Mouse (Mus musculus) limb, embryonic 11.5 days (tissue): ENCODE data around the gene Prrt4. TPM values are rescaled to one million over a fixed set of nuclear protein-coding genes. Genes with fewer than 3 reads are reported as not detected.
"Not testable (repeated sequence)": the region's sequence is repeated elsewhere in the genome, so short reads cannot be mapped to it uniquely, and the experiment has no call there.

Experiments
- ATAC-seq: fragments of 200-750 bp; cut with Nextera tagmentation; 2 replicates; pipeline ENCODE4 v1.8.0; 2017; ENCODE audit warnings: low read depth; ENCODE audit not compliant: insufficient number of reproducible peaks, low FRiP score, low TSS enrichment
- DNase-seq: peaks from one replicate; pipeline ENCODE4 v3.0.0-alpha.2; 2015; ENCODE audit warnings: low spot score
- H3K27ac ChIP-seq: fragments of 300-500 bp; sonication (generic); replicated peaks from 2 replicates; pipeline ENCODE4 v1.5.1; 2014; ENCODE audit warnings: low read depth, mild to moderate bottlenecking, low read length
- H3K27me3 ChIP-seq: fragments of 300-500 bp; sonication (generic); 2 replicates; pipeline ENCODE4 v1.6.1; 2014; ENCODE audit warnings: mild to moderate bottlenecking, low read length, mixed read lengths; ENCODE audit not compliant: control insufficient read depth, insufficient read depth
- H3K36me3 ChIP-seq: fragments of 300-500 bp; sonication (generic); 2 replicates; pipeline ENCODE4 v1.6.1; 2014; ENCODE audit warnings: mild to moderate bottlenecking, low read length, moderate library complexity, mixed read lengths; ENCODE audit not compliant: control insufficient read depth, insufficient read depth
- H3K4me1 ChIP-seq: fragments of 300-500 bp; sonication (generic); 2 replicates; pipeline ENCODE4 v1.6.1; 2014; ENCODE audit warnings: low read length, mixed read lengths; ENCODE audit not compliant: control insufficient read depth, insufficient read depth
- H3K4me2 ChIP-seq: fragments of 300-500 bp; sonication (generic); 2 replicates; pipeline ENCODE4 v1.6.1; 2014; ENCODE audit warnings: low read depth, mild to moderate bottlenecking, moderate library complexity; ENCODE audit not compliant: severe bottlenecking
- H3K4me3 ChIP-seq: fragments of 300-500 bp; sonication (generic); 2 replicates; pipeline ENCODE4 v1.5.1; 2014; ENCODE audit warnings: low read depth, low read length
- H3K9ac ChIP-seq: fragments of 300-500 bp; sonication (generic); 2 replicates; pipeline ENCODE4 v1.6.1; 2014; ENCODE audit warnings: mild to moderate bottlenecking, low read length
- H3K9me3 ChIP-seq: fragments of 300-500 bp; sonication (generic); 2 replicates; pipeline ENCODE4 v1.6.1; 2016; ENCODE audit warnings: low read length; ENCODE audit not compliant: control insufficient read depth
- WGBS: fragments of 180-500 bp; shearing (Covaris S2); extraction: QIAGEN DNeasy Blood & Tissue Kit; methylation state at CpG from one replicate; pipeline ENCODE4 v1.1.7; 2014; 5-methylcytosine and 5-hydroxymethylcytosine counted together
- polyA plus RNA-seq: library from polyadenylated mRNA; unstranded; fragments of >200 nt; fragmentation: Nextera tagmentation; extraction: Ambion mirVana; gene quantifications from 2 replicates; pipeline ENCODE4 v1.2.1, GENCODE M21; 2014

The Prrt4 gene
- polyA plus RNA-seq, 1 experiment from 2014 or later, result 1.2 TPM

GRCm38 (mm10) chr6:29170063-29170921 is 9.1 kb downstream of the Prrt4 start:
- Histone ChIP-seq H3K9ac (peak overlapping the region; percentile 73), H3K9me3 (no peaks in the 10 kb centered on the region), H3K36me3 (no peaks in the 10 kb centered on the region), H3K4me3 (peak overlapping the region; percentile 50), H3K27me3 (peaks cover 20% of the 10 kb centered on the region), H3K4me2 (peak overlapping the region; percentile 99), H3K27ac (no peak overlapping the region), H3K4me1 (peaks cover 9% of the 10 kb centered on the region)
- peak; percentile 48 for ATAC-seq
- WGBS, result under 1% methylated on average over 63 of the region's 63 CpGs
- peak; percentile 72 for DNase-seq

DNA sequence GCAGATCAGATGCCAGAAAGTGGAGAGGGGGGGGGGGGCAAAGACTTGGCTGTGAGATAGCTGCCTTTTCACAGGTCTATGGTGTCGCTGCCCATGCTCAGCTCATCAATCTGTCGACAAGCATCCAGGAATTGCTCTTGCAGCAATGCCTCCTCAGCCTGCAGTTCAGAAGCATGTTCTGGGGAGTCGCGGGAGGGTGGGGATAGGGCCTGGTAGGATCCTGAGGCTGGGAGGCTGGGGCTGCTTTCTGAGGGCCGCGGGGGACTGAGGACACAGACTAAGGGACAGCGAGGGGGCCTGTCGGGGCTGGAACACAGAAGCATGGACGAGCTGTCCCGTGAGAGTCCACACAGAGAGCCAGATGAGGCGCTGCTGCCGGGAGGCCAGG is 9.7 kb downstream of the Prrt4 start:
- under 1% methylated on average over 12 of the region's 12 CpGs for WGBS

GRCm38 (mm10) chr6:29168871-29169270 is 10.5 kb downstream of the Prrt4 start:
- Histone ChIP-seq H3K9me3 (no peaks in the 10 kb centered on the region), H3K9ac (no peak overlapping the region), H3K4me2 (no peak overlapping the region), H3K27me3 (peaks cover 20% of the 10 kb centered on the region), H3K27ac (no peak overlapping the region), H3K4me1 (peaks cover 9% of the 10 kb centered on the region), H3K4me3 (no peak overlapping the region), H3K36me3 (no peaks in the 10 kb centered on the region)
- ATAC-seq, result no peak
- WGBS, result 36% methylated on average over 2 of the region's 2 CpGs
- DNase-seq, result no peak

More for the DNA sequence above, 9.7 kb downstream of the Prrt4 start:
- Histone ChIP-seq H3K36me3 (no peaks in the 10 kb centered on the region), H3K4me1 (peaks cover 9% of the 10 kb centered on the region), H3K4me2 (peak overlapping the region; percentile 99), H3K27me3 (peaks cover 20% of the 10 kb centered on the region), H3K9ac (peak overlapping the region; percentile 73; the same call in 1 of the 2 replicates), H3K4me3 (peak overlapping the region; percentile 50), H3K27ac (no peak overlapping the region), H3K9me3 (no peaks in the 10 kb centered on the region)
- ATAC-seq (no peak), DNase-seq (no peak)

- Histone ChIP-seq H3K4me3 (no peak overlapping the region), H3K36me3 (no peaks in the 10 kb centered on the region), H3K27ac (no peak overlapping the region), H3K9ac (no peak overlapping the region), H3K27me3 (peaks cover 20% of the 10 kb centered on the region), H3K4me1 (peaks cover 12% of the 10 kb centered on the region), H3K4me2 (no peak overlapping the region), H3K9me3 (no peaks in the 10 kb centered on the region)
- ATAC-seq (no peak), DNase-seq (no peak)
- 13% methylated on average over 1 of the region's 1 CpGs for WGBS
Observed at GRCm38 (mm10) chr6:29166196-29166595, 13.2 kb downstream of the Prrt4 start.

DNA sequence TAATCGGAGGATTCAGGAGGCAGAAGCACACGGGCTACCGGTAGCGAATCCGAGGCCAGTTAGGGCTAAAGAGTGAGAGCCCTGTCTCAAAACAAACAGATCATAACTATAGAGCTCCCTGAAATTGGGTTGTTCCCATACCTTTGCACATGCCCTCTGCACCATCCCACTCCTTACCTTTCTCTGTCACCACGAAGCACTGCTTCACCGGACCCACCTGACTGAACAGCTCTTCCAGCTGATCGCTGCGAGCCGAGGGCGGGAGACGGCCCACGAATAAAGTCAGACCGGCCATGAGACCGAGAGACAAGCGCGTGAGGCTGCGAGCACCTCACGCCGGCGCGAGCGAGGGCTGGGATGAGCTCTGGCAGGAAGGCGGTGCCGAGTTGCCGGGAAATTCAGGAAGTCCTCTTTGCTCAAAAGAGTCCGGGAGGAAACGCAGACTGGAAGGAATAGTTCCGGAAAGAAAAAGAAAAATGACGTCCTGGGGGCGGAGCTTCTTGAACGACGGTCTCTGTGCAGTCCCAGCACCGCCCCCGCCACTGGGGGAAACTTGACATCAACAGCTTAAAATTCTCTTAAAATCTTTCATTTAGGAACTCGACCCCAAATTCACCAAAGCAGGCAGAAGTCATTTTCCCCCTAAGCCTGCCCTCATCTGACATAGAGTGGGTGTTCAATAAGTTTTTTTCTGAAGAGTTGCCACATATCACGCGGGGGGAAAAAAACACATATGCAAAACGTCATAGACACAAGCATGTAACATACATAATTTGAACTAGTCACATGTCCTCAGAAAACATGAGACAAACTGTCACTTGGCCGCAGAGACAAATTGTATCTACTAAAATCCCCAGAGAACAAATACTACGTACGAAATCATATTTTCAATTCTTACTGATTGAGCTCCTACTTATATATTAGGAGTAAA is 14.8 kb downstream of the Prrt4 start, which contains the start of gene Rbm28:
TSS of gene Rbm28 (minus strand) at position 693 of the 931 bp plus-strand sequence.
- Histone ChIP-seq H3K4me2 (peak within 1 kb of the TSS; percentile 80), H3K9me3 (no peaks in the 10 kb centered on the region), H3K4me1 (0 out of 2 replicates have a peak, but pooled peaks cover 3% of the 10 kb centered on the region), H3K9ac (peak within 1 kb of the TSS; percentile 67), H3K36me3 (no peaks in the 10 kb centered on the region), H3K27me3 (peaks cover 10% of the 10 kb centered on the region), H3K27ac (no peak within 1 kb of the TSS), H3K4me3 (peak within 1 kb of the TSS; percentile 87)
- 8% methylated on average over 42 of the region's 42 CpGs for WGBS
- DNase-seq (peak; percentile 92), ATAC-seq (peak; percentile 67)

- H3K9ac ChIP-seq, H3K4me1 ChIP-seq, H3K27ac ChIP-seq, H3K4me2 ChIP-seq, DNase-seq, H3K27me3 ChIP-seq, H3K9me3 ChIP-seq, H3K4me3 ChIP-seq, ATAC-seq: not testable (repeated sequence)
- H3K36me3 ChIP-seq, result peaks cover 11% of the 10 kb centered on the region; the same call in 1 of the 2 replicates
- 94% methylated on average over 5 of the region's 5 CpGs for WGBS
Observed at GRCm38 (mm10) chr6:29161291-29161690, 18.1 kb downstream of the Prrt4 start.

- Histone ChIP-seq H3K9me3 (no peaks in the 10 kb centered on the region), H3K36me3 (peaks cover 13% of the 10 kb centered on the region; the same call in 1 of the 2 replicates), H3K27ac (no peak overlapping the region), H3K4me2 (no peak overlapping the region), H3K4me1 (0 out of 2 replicates have a peak, but pooled peaks cover 3% of the 10 kb centered on the region), H3K9ac (no peak overlapping the region), H3K4me3 (no peak overlapping the region), H3K27me3 (no peaks in the 10 kb centered on the region)
- 92% methylated on average over 2 of the region's 2 CpGs for WGBS
- ATAC-seq, result no peak
- no peak for DNase-seq
Observed at GRCm38 (mm10) chr6:29160786-29161185, 18.6 kb downstream of the Prrt4 start.

DNA sequence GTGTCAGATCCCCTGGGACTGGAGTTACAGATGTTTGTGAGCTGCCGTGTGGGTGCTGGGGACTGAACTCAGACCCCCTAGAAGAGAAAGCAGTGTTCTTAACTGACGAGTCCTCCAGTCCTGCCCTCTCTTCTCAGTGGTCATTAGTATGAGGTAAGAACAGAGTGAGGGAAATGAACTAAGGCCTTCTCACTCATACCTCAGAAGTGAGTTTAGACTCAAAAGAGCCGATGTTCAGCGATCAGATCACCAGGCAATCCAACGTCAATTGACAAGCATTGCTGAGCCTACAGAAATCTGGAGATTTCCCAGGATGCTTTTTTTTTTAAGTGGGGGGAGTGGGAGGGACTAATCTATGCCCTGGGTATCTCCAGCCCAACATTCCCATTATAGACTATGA is 23.1 kb downstream of the Prrt4 start:
- H3K4me3 ChIP-seq, result no peak overlapping the region
- ATAC-seq (no peak), DNase-seq (no peak)
- no peaks in the 10 kb centered on the region for H3K9me3 ChIP-seq
- H3K4me2 ChIP-seq, result no peak overlapping the region
- H3K36me3 ChIP-seq, result peaks cover 23% of the 10 kb centered on the region; the same call in 1 of the 2 replicates
- no peaks in the 10 kb centered on the region for H3K27me3 ChIP-seq
- H3K9ac ChIP-seq, result no peak overlapping the region
- H3K4me1 ChIP-seq, result no peaks in the 10 kb centered on the region
- WGBS, result 96% methylated on average over 5 of the region's 5 CpGs
- no peak overlapping the region for H3K27ac ChIP-seq
